Mouse (Mus musculus) liver, embryonic 12.5 days (tissue): Measurements from ENCODE around the gene Adra1d. TPM values are rescaled to one million over a fixed set of nuclear protein-coding genes. Genes with fewer than 3 reads are reported as not detected.

ENCODE experiments used
- polyA plus RNA-seq: library from polyadenylated mRNA; unstranded; fragments of >200 nt; fragmentation: Nextera tagmentation; extraction: Ambion mirVana; gene quantifications from 2 replicates; pipeline ENCODE4 v1.2.1, GENCODE M21; 2016

The Adra1d gene
- polyA plus RNA-seq, 1 experiment from 2014 or later = 1.3 TPM

Other genes starting within 250 kb of the Adra1d start
- 0.57 and 0.72 TPM in 2 replicates for gene Rnf24, start 209.4 kb downstream of the Adra1d start, polyA plus RNA-seq
- gene Smox, start 70.8 kb downstream of the Adra1d start, polyA plus RNA-seq = 105 and 116 TPM in 2 replicates